Mouse (Mus musculus) left cerebral cortex, adult 2 months (tissue): ENCODE data around the gene 1700003E16Rik. TPM values are rescaled to one million over a fixed set of nuclear protein-coding genes. Genes with fewer than 3 reads are reported as not detected.
A peak's percentile ranks its signal among the peaks of the same experiment; 100 is the strongest.

Experiments used
- DNase-seq, 2 experiments: peaks; one replicate each; pipeline ENCODE4 v3.0.0; 2021 to 2022; ENCODE audit warnings: low spot score in 2 of 2, mixed read lengths in 1 of 2; ENCODE audit errors: extremely low spot score in 1 of 2
- H3K27ac ChIP-seq: fragments of 200-600 bp; 2 replicates; pipeline ENCODE4 v1.8.1; 2022
- H3K4me3 ChIP-seq: fragments of 200-600 bp; 2 replicates; pipeline ENCODE4 v1.8.1; 2022
- CTCF ChIP-seq: fragments of 200-600 bp; IDR thresholded peaks from 2 replicates; pipeline ENCODE4 v1.8.1; 2022; ENCODE audit warnings: antibody characterized with exemption, mild to moderate bottlenecking, moderate library complexity
- intact Hi-C: fragments of 180-260 bp; cut with DNase I; formaldehyde crosslinking; loops from one replicate; pipeline ENCODE4 v1.15.1; 2025
- total RNA-seq, 2 experiments: library from RNA; stranded (reverse); gene quantifications; 2 replicates each; pipeline ENCODE4 v1.2.3; 2021

1700003E16Rik gene
- total RNA-seq, 2 experiments from 2014 or later: 30.9 to 35.6 TPM

DNA sequence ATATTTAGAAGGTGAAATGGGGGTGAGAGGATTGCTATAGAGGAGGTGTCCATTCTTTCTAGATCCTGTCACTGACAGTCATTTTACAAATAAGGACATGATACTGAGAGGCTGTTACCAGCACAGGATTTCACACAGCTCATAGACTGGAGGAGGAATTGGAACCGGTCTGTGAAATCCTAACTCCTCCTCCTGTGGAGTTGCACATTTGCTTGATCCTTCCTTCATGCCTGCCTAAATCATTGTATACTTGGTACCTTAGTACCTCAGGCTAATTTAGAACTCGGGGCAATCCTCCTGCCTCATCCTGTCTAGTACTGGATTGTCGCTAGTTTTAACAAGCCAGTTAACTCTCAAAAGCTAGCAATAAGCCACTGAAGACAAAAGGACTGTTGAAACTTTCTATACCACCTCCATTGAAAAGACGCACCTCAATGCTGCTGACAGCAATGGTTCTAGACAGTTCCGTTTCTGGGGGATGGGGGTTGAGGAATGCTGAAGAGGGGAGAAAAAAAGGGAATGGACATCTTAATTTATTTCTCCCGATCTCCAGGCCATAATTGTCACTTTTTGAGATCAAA, 8.9 kb downstream of the 1700003E16Rik start:
- intact Hi-C loops: loop anchor here (2.0 to 5.0 kb wide), 2 partner anchors 50 to 102 kb away; no protein-coding TSS in a partner anchor
- H3K27ac ChIP-seq: peak overlapping the region; percentile 98
- no peak for TF ChIP-seq CTCF
- DNase-seq: no peak
- peak overlapping the region; percentile 82 for H3K4me3 ChIP-seq

- Histone ChIP-seq H3K4me3 (peak within 1 kb of the TSS; percentile 82), H3K27ac (peak within 1 kb of the TSS; percentile 98)
- TF ChIP-seq CTCF: peak; percentile 88
- intact Hi-C loops: loop anchor here (2.0 to 5.0 kb wide), 2 partner anchors 49 to 102 kb away; no protein-coding TSS in a partner anchor
- peak; percentile 92 for DNase-seq
Observed at GRCm38 (mm10) chr6:83165607-83166242, 9.5 kb downstream of the 1700003E16Rik start, which contains the start of gene Dctn1. Gene Dctn1, plus strand, starts transcription at chr6:83165920.

DNA sequence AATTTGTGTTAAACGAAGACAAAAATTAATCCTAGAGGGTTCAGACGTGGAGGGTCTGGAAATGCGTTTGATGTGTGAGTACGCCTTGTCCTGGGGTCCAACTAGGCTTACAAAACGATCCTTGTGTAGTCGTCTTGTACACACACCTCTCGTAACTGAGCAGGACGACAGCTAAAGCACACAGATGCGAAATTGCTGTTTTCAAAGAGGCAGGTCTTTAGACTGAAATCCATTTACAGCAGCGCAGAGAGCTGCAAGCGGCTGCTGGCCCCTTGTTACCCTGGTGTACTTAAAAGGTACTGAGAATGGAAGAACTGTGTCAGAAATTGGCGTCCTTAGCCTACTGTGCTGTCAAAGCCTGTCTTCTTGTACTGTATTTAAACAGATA, 10.0 kb downstream of the 1700003E16Rik start:
- intact Hi-C loops: loop anchor here (5.0 kb wide), 1 partner anchor 101 kb away; no protein-coding TSS in a partner anchor
- peak overlapping the region; percentile 98 for H3K27ac ChIP-seq
- TF ChIP-seq CTCF: peak; percentile 28
- H3K4me3 ChIP-seq: peak overlapping the region; percentile 82
- no peak for DNase-seq

- intact Hi-C loops: loop anchor here (5.0 kb wide), 1 partner anchor 97 kb away; no protein-coding TSS in a partner anchor
- Histone ChIP-seq H3K27ac (no peak overlapping the region), H3K4me3 (no peak overlapping the region)
- no peak for DNase-seq
- TF ChIP-seq CTCF: no peak
Observed at GRCm38 (mm10) chr6:83169872-83170271, 13.7 kb downstream of the 1700003E16Rik start.

GRCm38 (mm10) chr6:83171063-83171462, 14.9 kb downstream of the 1700003E16Rik start:
- no peak for TF ChIP-seq CTCF
- intact Hi-C loops: loop anchor here (1.0 kb wide), 1 partner anchor 8 kb away; no protein-coding TSS in a partner anchor
- Histone ChIP-seq H3K27ac (peak overlapping the region; percentile 85), H3K4me3 (peak overlapping the region; percentile 61)
- no peak for DNase-seq

DNA sequence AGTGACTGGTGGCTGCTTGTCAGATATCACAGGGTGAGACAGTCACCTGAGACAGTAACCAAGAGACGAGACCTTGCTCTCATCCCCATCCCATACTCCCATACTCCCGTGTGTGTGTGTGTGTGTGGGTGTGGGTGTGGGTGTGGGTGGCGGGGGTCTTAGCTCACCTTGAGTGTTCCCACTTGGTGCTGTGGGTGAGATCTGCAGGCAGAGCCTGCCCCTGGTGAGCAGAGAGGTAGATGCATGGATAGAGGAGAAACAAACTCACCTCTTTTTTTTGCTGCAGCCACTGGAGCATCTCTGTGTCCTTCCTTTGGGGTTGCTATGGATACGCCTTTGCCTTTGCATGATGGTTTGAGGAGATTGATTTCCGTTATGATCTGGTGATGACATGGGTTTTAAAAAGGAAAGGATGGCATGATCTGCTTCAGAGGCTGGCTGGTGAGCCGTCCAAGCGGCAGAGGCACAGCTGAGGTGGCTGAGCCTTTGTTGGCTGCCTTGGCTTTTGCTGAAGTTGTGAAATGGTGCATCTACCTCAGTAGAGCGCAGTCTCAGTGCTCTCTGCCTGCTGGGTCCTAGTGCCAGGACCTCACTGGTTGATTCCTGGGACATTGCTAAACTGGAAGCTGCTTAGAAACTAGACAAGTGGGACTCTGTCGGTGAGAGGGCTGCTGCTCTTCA, 16.2 kb downstream of the 1700003E16Rik start:
- TF ChIP-seq CTCF: no peak
- peak; percentile 67 to 70 for DNase-seq
- peak overlapping the region; percentile 85 for H3K27ac ChIP-seq
- intact Hi-C loops: no loop called here
- peak overlapping the region; percentile 61 for H3K4me3 ChIP-seq

- H3K4me3 ChIP-seq: no peak overlapping the region
- no peak for DNase-seq
- no peak for TF ChIP-seq CTCF
- intact Hi-C loops: no loop called here
- no peak overlapping the region for H3K27ac ChIP-seq
Observed at GRCm38 (mm10) chr6:83175996-83176395, 19.8 kb downstream of the 1700003E16Rik start.

DNA sequence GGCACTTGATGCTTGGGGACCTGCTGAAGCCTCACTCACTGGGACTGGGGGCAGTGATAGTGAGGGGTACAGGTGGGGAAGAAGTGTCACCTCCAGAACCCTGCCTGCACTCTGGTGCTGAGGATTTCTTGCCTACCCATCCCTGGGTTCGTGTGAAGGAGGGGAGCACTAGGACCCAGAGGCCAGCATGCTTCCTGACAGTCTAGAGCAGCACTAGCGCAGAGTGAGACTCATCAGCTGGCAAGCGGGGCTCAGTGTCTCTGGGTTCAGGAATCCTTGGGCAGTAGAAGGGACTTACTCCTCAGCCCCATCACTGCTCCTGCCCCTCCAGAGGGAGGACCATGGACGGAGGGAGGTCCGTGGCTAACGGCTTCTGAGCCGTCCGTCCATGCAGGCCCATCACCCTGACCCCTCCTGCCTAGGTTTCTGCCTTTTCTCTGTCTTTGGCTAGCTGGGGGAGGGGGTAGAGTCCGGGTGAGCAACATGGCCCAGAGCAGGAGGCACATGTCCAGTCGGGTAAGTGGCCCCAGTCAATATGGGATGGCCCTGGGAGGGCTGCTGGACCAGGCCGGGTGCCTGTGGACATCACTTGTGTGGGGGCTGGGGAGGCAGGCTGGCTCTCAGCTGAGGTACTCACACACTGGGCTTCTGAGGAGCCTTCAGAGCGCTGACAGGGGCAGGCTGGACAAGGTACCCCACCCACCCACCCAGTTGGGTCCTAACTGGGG, 23.4 kb downstream of the 1700003E16Rik start:
- DNase-seq: peak; percentile 74
- peak overlapping the region; percentile 73 for H3K4me3 ChIP-seq
- intact Hi-C loops: loop anchor here (1.0 kb wide), 1 partner anchor 8 kb away; no protein-coding TSS in a partner anchor
- H3K27ac ChIP-seq: peak overlapping the region; percentile 78
- no peak for TF ChIP-seq CTCF

DNA sequence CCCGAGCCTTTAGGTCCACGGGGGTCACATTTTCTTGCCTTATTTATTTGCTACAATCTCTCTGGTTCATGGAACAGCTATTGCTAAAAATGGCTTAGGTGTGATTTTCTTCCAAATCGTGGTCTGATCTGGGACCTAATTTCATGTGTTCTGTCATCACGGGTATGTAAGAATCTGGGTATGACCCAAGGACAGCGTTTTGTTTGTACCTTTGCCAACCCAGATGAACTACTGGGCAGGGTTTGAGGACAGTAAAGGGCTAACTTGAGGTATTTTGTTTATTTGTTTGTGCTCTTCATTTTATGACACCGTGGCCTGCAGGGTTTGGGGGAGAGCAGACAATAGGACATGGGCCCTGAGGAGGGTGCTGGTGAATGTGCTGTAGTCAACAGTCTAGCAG, 24.4 kb downstream of the 1700003E16Rik start:
- Histone ChIP-seq H3K27ac (0 out of 2 replicates have a peak overlapping the region, but pooled peaks have one; percentile 0), H3K4me3 (peak overlapping the region; percentile 73)
- DNase-seq: no peak
- intact Hi-C loops: no loop called here
- no peak for TF ChIP-seq CTCF

DNA sequence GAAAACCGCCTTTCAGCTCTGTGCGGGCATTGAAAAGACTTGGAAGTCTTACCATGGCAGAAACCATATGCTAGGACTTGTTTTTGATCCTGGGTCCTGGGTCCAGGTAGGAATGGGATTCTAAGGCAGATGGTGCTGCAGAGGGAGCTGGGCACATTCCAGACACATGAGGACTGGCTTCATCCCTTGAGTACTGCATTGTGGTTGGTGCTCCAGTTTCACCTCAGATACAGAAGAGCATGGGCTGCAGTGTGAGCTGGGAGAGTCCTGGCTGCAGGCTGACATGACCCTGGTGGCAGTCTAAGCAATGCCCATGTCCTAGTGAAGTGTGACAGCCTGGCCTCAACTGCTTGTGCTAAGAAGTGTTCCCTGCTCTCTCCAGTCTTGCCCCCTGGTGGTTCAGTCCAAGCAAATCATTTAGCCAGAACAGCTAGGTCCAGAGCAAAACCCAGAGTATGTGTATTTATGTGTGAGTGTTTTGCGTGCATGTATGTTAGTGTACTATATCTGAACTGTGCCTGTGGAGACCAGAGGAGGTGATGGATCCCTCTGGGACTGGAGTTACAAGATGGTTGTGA, 28.7 kb downstream of the 1700003E16Rik start:
- Histone ChIP-seq H3K27ac (peak overlapping the region; percentile 96), H3K4me3 (no peak overlapping the region)
- peak; percentile 50 for TF ChIP-seq CTCF
- peak in 1 of 2 experiments; percentile 16 for DNase-seq
- intact Hi-C loops: no loop called here
